Mouse (Mus musculus) left cerebral cortex, postnatal 4 days (tissue): ENCODE results near the gene Bcor. TPM values are rescaled to one million over a fixed set of nuclear protein-coding genes. Genes with fewer than 3 reads are reported as not detected.

Experiments used
- DNase-seq: peaks from one replicate; pipeline ENCODE4 v3.0.0-alpha.2; 2022
- intact Hi-C: fragments of 180-260 bp; cut with DNase I; formaldehyde crosslinking; loops from one replicate; pipeline ENCODE4 v1.15.1; 2025
- total RNA-seq, 2 experiments: library from RNA; stranded (reverse); gene quantifications; 2 replicates each; pipeline ENCODE4 v1.2.3; 2021

Gene Bcor
- total RNA-seq, 2 experiments from 2014 or later, result 30.6 to 31.6 TPM

DNA sequence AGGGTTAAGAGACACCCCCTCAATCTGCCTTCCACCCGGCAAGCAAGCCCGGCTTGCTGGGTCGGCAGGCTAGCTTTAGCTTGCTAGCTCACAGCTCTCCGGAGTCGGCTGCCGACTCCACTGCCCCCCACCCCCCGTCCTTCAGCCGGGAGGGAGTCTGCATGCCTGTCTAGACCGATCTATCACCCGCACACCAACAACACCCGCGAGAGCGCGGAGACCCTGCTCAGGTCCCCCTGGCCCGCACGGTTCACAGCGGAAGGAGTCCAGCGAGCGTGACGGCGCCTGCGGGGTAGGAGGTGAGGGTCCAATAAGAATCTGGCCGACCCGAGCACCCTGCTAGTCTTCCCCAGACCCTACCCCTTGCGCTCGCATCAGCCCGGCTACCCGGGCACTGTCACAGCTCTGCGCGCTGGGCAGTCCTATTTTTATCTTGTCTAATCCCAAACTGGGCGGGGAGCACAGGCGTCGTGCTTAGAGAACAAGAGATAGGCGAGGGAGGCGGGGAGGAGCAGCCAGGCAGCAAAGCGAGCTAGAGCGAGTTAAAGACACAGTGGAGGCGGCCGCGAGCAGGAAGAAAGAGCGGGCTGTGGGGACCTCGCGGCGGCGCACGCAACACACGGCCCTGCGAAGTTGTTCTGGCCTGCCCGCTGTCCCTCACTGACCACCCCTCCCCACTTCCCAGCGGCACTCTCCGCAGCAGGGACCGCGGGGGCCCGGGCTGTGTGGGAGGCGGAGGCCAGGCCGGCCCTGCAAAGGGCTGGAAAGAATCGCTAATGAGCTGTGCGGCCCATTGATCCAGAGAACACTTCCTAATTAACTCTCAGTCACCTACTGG, 83.2 kb downstream of the Bcor start:
- DNase-seq, result peak; percentile 43
- intact Hi-C loops, result no loop called here

DNA sequence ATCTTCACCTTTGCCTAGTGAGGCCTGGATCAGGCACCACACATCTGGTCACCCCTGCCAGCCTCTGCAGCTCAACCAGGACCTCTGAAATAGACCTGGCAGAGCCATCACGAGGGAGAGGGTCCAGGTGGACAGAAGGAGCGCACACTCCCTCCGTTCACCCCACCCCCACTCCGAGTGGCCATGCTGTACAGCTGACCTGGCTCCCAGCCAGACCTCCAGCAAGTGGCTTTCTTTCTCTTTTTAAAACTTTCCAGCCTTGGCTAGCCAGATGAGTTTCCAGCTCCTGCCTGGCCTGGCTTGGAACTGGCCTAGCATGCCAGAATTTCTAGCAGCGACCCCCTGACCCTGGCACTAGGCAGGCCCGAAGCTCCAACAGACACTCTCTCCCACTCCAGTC, 87.4 kb downstream of the Bcor start:
- intact Hi-C loops, result no loop called here
- peak; percentile 43 for DNase-seq

DNA sequence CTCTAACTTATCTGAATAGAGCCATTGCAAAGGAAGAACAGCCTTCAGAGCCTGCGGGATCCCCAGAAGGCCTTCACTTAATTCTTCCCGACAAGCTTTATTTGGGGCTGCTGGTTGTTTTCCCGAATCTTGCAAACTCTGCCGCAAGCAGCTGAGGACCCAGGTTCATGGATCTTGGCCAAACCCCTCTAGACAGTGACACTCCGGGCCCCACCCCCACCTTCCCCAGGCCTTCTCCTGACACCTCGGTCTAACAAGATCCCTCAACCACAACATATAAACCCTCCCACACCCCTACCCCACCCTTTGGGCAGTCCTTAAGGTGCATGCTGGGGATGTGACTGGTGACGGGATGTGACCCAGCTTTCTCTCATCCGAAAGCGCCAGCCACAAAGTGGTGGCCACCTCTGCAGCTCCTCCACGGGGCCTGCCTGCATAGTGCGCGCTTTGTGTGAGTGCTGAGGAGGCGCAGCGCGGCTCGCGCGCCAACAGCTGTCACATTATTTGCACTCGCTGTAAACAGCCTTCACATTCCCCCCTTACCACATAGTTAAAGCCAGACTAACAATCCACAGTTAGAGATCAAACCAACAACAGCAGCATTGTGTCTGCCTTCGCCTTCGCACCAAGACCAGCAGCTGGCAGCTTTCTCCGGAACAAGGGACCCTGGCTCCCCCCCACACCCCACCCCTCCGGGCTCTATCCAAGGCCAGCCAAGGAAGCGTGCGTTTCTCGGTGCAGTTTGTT, 91.0 kb downstream of the Bcor start:
- intact Hi-C loops, result no loop called here
- peak; percentile 46 for DNase-seq

DNA sequence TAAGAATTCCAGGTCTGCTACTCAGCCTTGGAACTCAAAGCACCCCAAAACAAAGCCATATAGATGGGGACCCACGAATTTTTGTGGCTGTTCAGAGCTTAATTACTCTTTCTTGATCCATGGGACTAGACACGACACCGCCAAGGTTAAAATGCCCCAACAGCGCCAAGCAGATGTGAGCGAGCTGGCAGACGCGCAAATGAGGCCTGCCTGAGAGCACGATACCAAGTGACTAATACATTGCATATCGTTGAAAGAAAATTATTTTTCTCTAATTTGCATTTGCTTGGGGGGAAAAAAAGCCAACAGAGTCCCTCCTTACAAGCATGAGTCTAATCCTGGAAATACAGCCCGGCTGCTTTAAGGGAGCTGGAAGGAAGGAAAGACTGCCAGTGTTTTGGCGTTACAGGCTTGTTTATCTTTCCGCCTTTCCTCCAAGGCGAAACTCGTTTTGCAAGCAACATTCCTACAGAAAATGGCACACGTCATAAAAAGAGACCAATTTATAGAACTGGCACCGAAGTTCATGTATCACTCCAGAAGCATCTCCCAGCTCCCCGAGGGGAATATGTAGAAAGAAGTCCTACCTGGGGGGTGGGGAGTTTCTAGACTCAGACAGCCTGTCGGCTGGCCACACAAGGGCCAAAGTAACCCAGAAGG, 92.2 kb downstream of the Bcor start:
- intact Hi-C loops, result no loop called here
- DNase-seq, result no peak

DNA sequence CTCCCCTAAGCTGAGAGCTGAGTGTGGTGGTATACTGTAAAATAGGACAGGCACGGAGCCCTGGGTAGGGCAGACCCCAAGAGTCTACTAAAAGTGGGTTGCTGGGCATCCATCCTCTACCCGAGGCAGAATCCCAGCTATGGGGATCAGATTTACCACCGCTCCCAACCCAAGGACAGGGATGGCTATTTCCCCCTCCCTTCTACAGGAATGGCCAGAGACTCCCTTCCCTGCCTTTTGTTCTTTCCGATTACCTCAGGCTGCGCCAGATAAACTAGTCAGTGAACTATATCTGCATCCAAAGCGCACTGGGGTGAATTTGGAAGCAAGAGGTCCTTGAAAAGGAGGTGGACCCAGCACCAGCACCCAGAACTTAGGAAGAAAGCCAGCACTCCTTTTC, 93.1 kb downstream of the Bcor start:
- intact Hi-C loops, result no loop called here
- no peak for DNase-seq

DNA sequence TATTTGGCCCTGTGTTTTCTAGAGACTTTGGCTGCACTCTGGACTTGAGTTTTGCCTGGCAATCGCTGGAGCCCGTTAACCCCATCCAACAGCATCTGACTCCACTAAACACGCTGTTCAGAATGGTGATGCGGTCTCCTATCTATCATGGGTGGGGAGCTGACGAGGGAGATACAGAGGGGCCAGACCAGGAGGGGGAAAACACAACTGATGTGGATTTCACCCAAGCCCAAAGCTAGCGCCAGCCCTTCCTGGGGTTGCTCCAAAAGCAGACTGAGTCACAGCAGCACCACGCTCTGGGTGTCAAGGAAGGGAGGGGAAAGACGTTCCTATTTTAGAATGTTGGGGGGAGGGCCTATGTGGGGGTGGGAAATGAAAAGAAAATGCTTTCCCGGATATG, 94.4 kb downstream of the Bcor start:
- no peak for DNase-seq

DNA sequence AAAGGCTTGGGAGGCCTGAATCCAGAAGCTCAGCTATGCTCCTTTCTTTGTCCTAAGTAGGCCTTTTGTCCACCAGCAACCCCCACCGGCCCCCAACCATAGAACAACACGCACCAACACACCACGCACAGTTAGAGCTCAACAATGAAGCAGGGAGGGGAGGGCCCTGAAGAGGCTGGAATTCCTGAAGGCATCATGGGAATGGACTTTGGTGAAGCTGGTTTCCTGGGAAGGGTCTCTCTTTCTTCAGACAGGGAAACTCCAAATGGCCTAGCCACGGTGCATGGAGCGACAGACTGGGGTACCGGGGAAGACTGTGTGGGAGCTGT, 97.3 kb downstream of the Bcor start:
- intact Hi-C loops, result no loop called here

More for the DNA sequence above, 94.4 kb downstream of the Bcor start:
- intact Hi-C loops, result no loop called here

DNA sequence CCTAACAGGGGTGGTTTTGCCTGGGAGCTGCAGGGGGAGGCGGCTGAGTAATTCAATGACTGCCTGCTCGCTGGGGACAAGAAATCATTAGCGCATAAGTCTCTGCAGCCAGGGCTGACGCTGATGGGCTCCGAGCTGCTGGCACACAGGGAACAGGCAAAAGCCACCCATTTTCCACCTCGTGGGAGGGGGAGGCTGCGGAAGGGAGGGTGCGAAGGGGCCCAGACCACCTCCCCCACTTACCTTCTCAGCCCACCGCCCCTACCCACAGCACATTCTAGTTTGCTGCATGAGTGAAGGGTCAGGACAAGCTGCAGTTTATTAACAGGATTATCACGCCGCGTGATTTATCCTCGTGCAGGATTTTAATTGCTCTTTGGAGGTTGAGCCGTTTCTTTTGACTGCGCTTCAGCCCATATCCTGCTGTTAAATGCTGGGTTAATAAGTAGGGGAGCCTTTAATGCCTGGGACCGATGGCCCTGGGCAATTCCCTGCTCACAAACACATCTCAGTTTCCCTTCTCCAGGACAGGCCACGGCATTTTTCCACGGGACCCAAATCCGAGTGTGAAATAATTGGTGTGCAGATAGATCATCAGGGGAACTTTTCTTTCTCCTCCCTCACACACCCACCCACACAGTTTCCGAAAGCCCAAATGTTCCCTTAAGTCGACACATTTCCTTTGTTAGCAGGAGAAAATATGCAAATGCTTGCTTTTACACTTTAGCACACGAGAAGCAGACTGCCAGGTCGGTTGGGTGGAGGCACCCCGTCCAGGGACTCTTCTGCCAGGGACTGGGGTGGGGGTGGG, 97.8 kb downstream of the Bcor start:
- DNase-seq, result no peak
- intact Hi-C loops, result no loop called here

More for the DNA sequence above, 97.3 kb downstream of the Bcor start:
- no peak for DNase-seq

DNA sequence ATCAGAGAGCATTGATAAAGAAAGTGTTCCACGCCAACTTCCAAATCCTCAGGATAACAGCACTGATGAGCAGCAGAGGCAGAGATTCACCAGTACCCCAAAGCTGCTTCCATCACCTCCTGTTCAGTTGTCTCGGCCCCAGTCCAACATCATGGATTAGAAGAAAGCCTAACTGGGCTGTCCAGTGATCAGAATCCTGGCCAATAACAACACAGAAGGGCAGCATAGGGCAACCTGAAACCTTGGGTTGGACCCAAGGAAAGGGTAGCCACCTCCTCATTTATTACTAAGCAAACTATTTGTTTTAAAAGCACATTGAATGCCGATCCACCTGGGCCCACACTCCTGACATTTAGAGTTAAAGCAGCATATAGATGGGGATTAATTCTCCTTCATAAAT, 99.3 kb downstream of the Bcor start:
- intact Hi-C loops, result no loop called here
- no peak for DNase-seq

DNA sequence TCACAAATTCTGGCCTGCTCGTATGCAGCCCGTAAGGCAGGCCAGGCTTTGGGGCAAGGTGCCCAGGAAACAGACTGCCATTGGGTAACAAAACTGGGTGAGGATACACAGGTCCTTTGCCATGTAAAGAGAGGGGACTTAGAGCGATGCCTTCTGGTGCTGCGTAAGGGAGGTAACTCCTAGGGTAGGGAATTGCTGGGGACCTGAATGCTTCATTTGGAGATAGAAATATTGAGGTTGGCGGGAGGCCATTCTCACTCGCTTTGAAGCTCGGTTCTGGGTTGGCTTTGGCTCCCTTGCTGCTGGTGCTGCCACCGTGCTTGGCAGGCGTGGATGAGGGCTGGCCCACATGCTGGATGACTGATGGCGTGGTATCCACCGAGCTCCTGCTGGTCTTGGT, 102.9 kb downstream of the Bcor start:
- DNase-seq, result peak; percentile 54
- intact Hi-C loops, result no loop called here

DNA sequence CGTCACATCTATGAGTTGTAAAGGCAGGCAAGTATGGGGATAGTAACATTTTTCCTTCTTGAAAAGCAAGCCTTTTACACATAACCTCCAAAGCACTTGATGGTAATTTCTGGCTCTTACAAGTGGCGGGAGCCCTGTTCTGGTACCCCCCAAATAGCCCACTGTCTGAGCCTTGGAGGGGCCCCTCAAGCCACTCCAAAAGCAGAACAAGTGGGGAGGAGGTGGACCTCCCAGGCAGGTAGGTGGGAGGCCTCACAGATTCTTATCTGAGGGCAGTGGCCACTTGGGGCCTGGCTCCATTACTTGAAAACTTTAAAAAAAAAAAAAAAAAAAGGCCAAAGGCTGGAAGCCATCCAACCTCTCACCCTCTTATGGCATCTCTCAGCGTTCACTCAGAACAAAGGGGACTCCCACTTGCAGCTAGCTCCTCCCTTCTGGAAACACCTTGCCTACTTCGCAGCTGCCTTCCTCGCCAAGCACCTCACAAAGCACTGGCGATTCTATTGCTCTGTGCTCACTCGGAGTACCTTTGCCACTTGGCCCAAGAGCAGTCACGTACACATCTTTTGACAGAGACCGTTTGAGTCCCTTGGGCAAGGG, 106.7 kb downstream of the Bcor start:
- no peak for DNase-seq
- intact Hi-C loops, result no loop called here

DNA sequence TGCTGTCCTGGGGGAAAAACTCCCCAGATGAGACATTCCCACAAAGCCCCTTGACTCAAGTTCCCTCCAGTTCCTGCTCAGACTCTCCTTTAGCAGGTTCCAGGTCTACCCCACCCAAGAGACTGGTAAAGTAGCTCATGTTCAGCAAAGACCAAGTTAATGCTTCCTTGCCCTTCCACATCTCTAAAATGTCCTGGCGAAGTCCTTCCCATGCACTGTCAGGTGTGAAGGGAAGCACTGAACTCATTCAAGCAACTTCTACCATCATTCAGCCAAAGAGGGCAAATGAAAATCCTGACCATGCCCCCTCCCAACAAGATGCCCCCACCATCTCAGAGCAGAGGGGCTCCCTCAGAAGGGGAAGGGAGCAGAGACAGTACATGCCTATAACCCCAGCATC, 107.5 kb downstream of the Bcor start:
- intact Hi-C loops, result no loop called here
- no peak for DNase-seq

DNA sequence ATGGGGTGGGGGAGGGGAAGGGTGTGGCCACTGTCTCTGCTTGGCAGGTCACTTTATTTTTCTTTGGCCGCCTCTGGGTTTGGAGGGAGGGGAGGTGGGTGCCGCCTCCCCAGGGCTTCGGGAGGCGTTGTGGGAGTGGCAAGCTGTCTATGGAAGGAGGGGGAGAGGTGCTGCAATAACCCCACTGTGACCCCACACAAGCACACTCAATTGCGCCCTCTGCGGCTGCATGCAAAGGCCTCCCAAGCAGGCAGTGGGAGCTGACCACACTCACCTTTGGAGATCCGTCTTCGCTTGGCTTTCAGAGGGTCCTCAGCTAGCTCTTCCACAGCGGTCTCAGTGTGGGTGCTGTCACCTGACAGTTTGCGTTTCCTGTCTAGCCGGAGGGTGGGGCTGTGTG, 111.4 kb downstream of the Bcor start:
- no peak for DNase-seq
- intact Hi-C loops, result no loop called here

DNA sequence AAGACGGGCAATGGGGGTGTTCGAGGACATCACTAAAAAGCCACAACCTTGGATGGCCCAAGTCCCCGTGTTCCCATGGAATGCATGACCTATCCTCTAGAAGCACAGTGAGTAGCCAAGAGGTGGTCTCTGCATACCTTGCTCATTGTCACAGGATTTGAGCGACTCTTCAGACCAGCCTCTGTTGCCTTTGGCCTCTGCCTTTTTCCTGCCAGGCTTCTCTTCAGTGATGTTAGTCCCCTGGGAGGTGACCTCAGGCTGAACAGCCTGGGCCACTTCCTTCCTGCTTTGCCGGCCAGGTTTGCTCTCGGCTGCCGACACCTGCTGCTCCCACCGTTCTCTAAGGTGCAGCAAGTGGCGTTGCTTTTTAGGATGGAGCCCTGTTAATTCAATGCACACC, 112.0 kb downstream of the Bcor start:
- no peak for DNase-seq
- intact Hi-C loops, result no loop called here

DNA sequence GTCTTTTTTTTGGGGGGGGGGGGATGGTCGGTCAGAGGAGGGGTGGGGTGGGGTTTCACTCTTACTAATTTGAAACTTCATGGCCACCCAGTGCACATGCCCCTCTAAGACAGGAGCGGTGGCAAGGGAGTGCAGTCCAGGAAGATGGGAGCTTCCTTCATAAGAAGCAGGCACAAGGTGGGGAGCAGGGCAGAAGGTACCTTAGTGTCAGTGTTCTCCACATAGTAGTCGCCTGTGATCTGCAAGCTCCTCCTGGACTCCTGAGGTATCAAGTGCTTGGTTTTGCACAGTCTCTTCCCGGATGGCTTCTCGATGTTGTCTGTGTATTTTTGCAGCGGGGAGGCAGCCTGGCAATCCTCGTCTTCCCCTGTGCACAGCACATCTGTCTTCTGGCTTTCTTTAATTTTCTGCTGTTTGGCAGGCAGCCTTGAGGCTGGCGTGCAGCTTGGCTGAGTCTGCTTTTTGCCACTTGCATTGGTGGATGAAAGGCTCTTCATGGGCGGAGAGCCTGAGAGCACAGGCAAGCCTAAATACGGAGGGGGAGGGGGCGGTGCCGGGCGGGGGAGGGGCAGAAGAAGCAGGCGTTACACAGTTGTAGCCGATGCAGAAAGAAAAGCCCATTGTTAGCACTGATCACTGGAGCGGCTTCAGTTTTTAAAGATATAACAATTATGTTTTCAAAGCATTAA, 112.8 kb downstream of the Bcor start:
- intact Hi-C loops, result no loop called here
- peak; percentile 20 for DNase-seq

DNA sequence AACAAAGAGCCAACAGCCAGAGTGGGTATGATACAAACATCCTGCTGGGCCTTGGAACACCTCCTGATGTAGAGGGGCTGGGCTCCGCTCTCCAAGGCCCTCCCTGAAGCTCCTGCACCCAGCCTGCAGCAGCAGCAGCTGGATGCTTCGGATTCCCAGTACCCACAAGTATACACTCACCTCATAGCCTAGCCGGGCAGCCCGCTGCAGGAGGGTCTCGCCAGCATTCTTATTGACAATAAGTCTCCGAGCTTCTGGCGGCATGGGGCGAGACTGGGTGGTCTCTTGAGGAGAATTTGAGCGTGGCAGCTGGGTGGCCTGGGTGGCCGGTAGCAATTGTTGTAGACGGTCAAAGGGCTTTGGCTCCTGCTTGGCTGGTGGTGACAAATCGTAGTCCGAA, 113.5 kb downstream of the Bcor start:
- intact Hi-C loops, result no loop called here
- DNase-seq, result no peak

DNA sequence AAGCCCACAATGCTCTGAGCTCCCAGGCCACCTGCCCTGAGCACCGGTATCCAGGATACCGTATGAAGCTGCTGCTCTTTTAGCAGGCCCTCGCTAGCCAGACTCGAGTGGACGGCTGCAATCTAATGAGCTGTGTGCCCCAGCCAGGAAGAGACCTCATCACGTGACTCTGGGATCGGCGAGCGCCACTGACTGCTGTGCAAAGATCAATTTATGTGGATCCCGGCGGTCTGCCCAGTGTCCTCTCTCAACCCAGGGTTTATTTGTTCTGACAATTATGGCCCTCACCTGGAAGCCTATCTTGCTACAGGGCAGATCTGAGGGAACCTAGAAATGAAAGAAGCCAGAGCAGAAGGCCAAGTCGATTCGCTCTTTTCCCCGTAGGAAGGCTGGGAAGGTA, 116.8 kb downstream of the Bcor start:
- intact Hi-C loops, result no loop called here
- no peak for DNase-seq

DNA sequence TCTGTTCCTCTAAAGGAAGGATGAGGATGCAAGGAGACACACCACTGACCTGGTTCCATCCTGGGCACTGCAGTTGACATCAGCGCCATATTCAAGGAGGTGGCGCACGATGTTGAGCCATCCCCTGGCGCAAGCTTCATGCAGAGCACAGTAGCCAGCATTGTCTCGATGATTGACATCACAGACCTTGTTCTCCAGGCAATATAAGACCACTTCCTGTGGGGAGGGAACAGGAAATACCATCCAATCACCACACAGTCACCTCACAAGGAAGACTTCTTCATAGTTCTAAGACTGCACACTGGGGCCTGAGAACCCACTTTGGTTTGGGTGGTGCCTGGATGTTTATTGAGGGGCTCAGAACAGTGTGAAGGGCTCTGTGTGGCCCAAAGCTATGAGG, 118.7 kb downstream of the Bcor start:
- DNase-seq, result no peak
- intact Hi-C loops, result no loop called here

DNA sequence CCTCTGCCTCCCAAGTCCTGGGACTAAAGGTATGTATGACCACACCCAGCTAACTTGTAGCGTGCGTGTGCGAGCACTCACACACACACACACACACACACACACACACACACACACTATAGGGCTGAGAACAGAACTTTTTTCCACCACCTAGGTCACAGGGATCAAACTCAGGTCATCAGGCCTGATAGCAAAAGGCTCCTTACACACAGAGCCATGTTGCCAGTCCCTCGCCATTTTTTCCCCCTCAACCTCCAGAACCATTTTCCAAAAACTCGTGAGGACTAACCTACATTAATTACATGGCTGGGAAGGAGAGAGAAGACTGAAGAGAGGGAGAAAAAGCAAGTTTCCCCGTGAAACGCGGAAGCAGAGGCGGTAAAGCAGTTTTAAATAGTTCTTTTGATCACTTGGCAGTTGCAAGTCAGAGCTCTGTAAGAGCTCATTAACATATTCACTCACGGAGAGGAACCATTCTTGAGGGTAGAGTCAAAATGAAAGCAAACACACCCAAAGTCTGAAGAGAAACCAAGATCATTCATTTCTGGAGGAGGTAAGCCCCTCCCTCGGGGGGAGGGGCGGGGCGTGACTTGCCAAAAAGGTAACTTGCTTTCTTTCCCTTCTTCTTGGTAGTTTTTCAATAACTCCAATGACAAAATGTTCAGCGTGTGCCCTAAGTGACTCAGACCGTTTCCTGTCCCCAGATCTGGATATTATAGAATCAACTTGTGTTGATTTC, 145.3 kb downstream of the Bcor start:
- intact Hi-C loops, result no loop called here
- DNase-seq, result no peak
